Mouse (Mus musculus) G1E-ER4 (cell line): ENCODE results near the gene Dock2. TPM values are rescaled to one million over a fixed set of nuclear protein-coding genes. Genes with fewer than 3 reads are reported as not detected.

Experiments
- GATA1 ChIP-seq: IDR thresholded peaks from one replicate; pipeline ENCODE4 v1.8.0; 2012; ENCODE audit warnings: low read length, inconsistent platforms
- polyA plus RNA-seq: library from polyadenylated mRNA; stranded (reverse); fragments of >175 nt; gene quantifications from 2 replicates; pipeline ENCODE4 v1.2.3, GENCODE M21; 2012

The Dock2 gene
- polyA plus RNA-seq, 1 experiment: 3.2 TPM

DNA sequence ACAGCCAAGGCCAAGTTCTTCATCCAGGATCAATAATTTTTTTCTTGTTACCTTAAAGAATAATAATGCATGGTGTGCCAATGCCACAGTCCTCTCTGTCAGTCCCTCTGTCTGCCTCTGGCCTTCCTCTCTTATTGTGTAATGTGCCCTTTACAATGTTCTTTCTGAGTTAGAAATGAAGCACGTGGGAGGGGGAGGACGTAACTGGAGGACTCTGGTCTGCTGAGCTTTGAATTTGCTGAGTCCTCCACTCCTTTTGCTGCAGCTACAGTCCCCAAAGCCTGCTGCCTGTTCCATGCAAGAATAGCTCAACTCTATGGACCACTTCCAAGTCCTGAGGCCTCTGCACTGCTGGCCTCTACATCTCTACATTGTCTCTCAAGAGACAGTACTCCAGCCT is 599.4 kb downstream of the Dock2 start:
- no peak for TF ChIP-seq GATA1

DNA sequence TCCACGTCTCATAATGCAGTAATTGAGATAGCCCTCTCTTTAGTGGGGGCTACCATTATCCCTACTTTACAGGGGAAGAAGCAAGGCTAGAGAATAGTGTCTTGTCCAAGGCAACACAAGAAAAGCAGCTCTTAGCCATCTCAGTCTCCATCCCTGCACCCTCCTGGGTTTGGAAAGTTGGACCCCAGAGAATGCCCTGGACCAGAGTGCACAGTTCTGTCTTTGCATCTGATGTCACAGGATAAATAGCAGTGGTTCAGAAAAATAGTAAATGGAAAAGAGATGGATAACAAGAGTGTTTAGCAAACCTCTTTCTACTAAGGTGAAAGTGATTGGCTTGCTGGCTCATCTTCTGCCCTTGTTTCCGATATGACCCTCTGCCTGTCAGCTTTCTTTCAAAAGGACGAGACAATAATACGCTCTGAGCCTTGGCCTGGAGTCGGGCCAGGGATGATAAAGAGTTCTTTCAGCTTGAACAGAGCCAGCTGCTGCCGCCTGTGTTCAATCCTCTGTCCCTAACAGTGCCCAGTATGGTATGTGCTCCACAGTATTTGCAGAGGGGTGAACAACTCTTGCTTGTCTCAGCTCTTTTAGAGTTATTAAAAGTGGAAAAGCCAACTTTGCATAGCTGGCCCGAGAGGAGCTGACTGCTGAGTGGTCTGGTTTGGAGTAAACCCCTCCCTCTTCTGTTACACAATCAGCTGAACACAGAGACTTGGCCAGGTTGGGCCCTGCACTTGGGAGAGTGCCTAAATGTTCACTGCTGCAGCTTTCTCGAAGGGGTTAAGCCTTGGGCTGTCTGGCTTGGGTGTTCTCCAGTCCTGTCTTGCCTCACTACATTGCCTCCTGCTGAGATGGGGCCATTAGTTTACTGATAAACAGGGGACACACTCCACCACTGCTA is 602.2 kb downstream of the Dock2 start:
- no peak for TF ChIP-seq GATA1

DNA sequence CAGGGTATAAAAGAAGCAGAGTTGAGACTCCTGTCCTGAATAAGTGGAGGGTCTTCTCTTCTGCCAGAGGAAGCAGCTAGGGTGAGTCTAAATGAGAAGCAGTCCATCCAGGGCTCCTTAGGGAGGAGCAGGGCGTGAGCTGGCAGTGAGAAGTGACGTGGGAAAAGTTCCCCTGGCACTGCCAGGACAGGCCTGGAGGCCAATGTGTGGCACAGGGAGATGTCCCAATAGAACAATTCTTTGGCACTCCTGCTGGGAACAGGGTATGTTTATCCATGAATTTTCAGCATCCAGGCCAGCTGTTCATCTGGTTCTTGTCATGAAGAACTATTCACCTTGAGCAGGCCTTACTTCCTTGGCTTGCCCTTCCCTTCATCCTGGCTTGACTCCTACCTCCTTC is 604.9 kb downstream of the Dock2 start:
- TF ChIP-seq GATA1: no peak

Other genes with a start within 250 kb of the Dock2 start
- gene Spdl1, start 49.7 kb upstream of the Dock2 start, polyA plus RNA-seq: 1.2 and 2.5 TPM in 2 replicates